Mouse (Mus musculus): Measurements from ENCODE around the gene Polr2m. TPM values are rescaled to one million over a fixed set of nuclear protein-coding genes. Genes with fewer than 3 reads are reported as not detected.

Gene Polr2m
- 422 and 444 TPM in 2 replicates for polyA plus RNA-seq (2014; fragmentation: Nextera tagmentation; extraction: Ambion mirVana)

DNA sequence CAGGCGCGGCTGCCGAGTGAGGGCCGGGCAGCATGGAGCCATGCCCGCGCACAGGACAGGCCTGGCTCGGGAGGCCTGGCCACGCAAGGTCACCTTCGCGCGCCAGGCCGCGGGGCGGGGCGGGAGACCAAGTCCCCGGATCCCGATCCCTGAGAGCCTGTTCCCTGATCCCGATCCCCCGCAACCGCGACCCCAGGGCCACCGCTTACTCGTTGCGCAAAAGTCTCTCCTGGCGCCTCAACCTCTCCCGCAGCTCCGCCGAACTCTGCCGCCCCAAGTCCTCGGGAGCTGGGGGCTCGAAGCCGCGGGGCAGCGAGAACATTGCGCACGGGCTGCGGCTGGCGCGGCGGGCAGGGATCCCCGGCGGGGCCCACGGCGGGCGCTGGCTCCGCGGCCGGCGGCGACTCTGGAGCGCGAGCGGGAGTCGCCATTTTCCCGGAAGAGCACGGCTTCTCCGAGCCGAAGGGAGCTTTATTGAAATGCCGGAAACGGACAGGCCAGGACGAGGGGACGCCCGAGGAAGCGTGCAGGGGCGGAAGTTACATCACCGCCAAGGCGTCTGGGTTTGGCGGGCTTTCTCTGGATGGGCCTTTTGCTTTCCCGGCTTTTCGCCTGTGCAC, at the start of gene Polr2m:
Polr2m (minus strand) TSS at position 461 of the 620 bp plus-strand sequence.
- Histone ChIP-seq H3K9me3 (ENCODE audit: control insufficient read depth, low read length) (no peaks in the 10 kb centered on the region), H3K36me3 (ENCODE audit: control insufficient read depth, insufficient read depth, low read length) (peaks cover 21% of the 10 kb centered on the region), H3K27me3 (ENCODE audit: control insufficient read depth, insufficient read depth, low read length) (no peaks in the 10 kb centered on the region), H3K4me2 (ENCODE audit: low read depth) (peak within 1 kb of the TSS; percentile 52), H3K27ac (ENCODE audit: low read depth, low read length) (peak within 1 kb of the TSS; percentile 70), H3K4me1 (ENCODE audit: control insufficient read depth, insufficient read depth, low read length) (no peaks in the 10 kb centered on the region), H3K4me3 (ENCODE audit: low read depth, low read length) (peak within 1 kb of the TSS; percentile 81), H3K9ac (ENCODE audit: low read length) (peak within 1 kb of the TSS; percentile 99)
- ATAC-seq (ENCODE audit: insufficient read depth, low FRiP score, low TSS enrichment) (peak; percentile 95), DNase-seq (ENCODE audit: low spot score) (peak; percentile 95)
- under 1% methylated on average over 70 of the region's 70 CpGs for WGBS

DNA sequence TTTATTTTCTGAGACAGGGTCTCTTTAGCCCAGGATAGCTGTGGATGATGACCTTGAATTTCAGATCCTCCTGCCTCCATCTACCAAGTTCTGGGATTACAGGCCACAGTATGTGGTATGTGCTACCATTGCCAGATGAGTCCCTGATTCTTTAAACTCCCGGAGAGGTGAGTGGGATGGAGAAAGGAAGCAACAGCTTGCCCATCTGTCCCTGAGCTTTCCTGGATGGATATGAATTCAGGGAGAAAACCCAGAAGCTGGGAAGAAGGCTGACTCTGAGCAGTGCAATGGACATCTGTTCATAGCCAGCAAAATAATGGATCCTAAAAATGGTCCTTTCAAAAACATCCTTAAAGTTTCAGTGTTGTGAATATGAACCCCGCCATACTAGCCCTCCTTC, 49.3 kb upstream of the Polr2m start:
- Histone ChIP-seq H3K9ac (ENCODE audit: low read length) (no peak overlapping the region), H3K4me3 (ENCODE audit: low read depth, low read length) (no peak overlapping the region), H3K4me2 (ENCODE audit: low read depth) (no peak overlapping the region), H3K27ac (ENCODE audit: low read depth, low read length) (no peak overlapping the region), H3K9me3 (ENCODE audit: control insufficient read depth, low read length) (no peaks in the 10 kb centered on the region; the same call in 1 of the 2 replicates), H3K36me3 (ENCODE audit: control insufficient read depth, insufficient read depth, low read length) (no peaks in the 10 kb centered on the region), H3K27me3 (ENCODE audit: control insufficient read depth, insufficient read depth, low read length) (no peaks in the 10 kb centered on the region), H3K4me1 (ENCODE audit: control insufficient read depth, insufficient read depth, low read length) (no peaks in the 10 kb centered on the region)
- ATAC-seq (ENCODE audit: insufficient read depth, low FRiP score, low TSS enrichment) = no peak
- no peak for DNase-seq (ENCODE audit: low spot score)
- WGBS = 92% methylated on average over 2 of the region's 2 CpGs

DNA sequence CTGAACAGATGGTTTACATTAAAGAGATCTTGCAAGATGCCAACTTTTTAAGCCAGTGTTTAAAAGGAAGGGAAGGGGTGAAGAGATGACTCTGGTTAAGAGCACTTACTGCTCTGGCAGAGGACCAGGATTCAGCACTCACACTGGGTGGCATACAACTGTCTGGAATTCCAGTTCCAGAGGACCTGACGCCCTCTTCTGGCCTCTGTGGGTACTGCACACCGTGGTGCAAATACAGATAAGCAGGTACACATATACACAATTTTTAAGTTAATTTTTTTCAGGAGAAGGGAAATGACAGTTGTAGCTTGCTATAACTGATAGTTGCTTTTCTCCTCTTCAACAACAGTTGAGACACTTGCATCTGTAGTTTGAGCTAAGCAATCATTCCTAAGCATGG, 44.2 kb upstream of the Polr2m start:
- Histone ChIP-seq H3K36me3 (ENCODE audit: control insufficient read depth, insufficient read depth, low read length) (no peaks in the 10 kb centered on the region), H3K4me2 (ENCODE audit: low read depth) (no peak overlapping the region), H3K4me3 (ENCODE audit: low read depth, low read length) (no peak overlapping the region), H3K27ac (ENCODE audit: low read depth, low read length) (no peak overlapping the region), H3K27me3 (ENCODE audit: control insufficient read depth, insufficient read depth, low read length) (no peaks in the 10 kb centered on the region), H3K9ac (ENCODE audit: low read length) (no peak overlapping the region), H3K9me3 (ENCODE audit: control insufficient read depth, low read length) (no peaks in the 10 kb centered on the region; the same call in 1 of the 2 replicates), H3K4me1 (ENCODE audit: control insufficient read depth, insufficient read depth, low read length) (no peaks in the 10 kb centered on the region)
- DNase-seq (ENCODE audit: low spot score) (no peak), ATAC-seq (ENCODE audit: insufficient read depth, low FRiP score, low TSS enrichment) (no peak)
- WGBS = 78% methylated on average over 2 of the region's 2 CpGs

DNA sequence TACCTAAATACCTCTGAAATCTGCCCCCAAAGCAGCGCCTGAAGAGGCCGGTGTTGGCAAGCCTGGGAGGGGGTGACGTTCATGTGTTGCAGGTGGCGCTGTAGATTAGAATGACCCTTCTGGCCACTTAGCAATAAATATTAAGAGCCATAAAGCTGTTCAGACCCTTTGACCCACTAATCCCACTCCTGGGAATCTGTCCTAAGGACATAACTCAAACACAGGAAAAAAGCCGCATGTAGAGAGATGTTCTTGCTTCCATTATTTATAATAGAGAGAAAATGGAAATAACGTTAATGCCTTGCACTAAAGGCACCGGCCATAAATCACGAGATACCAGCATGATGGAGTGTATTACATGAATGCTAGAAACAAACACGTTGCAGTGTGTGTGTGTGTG, 41.7 kb upstream of the Polr2m start:
- no peak overlapping the region for H3K4me2 ChIP-seq (ENCODE audit: low read depth)
- DNase-seq (ENCODE audit: low spot score) (peak; percentile 50), ATAC-seq (ENCODE audit: insufficient read depth, low FRiP score, low TSS enrichment) (no peak; the same call in 1 of the 2 replicates)
- no peak overlapping the region for H3K9ac ChIP-seq (ENCODE audit: low read length)
- no peak overlapping the region for H3K27ac ChIP-seq (ENCODE audit: low read depth, low read length)
- H3K4me3 ChIP-seq (ENCODE audit: low read depth, low read length) = no peak overlapping the region
- H3K27me3 ChIP-seq (ENCODE audit: control insufficient read depth, insufficient read depth, low read length) = no peaks in the 10 kb centered on the region
- H3K4me1 ChIP-seq (ENCODE audit: control insufficient read depth, insufficient read depth, low read length) = no peaks in the 10 kb centered on the region
- H3K9me3 ChIP-seq (ENCODE audit: control insufficient read depth, low read length) = no peaks in the 10 kb centered on the region; the same call in 1 of the 2 replicates
- H3K36me3 ChIP-seq (ENCODE audit: control insufficient read depth, insufficient read depth, low read length) = no peaks in the 10 kb centered on the region
- 28% methylated on average over 9 of the region's 9 CpGs for WGBS

DNA sequence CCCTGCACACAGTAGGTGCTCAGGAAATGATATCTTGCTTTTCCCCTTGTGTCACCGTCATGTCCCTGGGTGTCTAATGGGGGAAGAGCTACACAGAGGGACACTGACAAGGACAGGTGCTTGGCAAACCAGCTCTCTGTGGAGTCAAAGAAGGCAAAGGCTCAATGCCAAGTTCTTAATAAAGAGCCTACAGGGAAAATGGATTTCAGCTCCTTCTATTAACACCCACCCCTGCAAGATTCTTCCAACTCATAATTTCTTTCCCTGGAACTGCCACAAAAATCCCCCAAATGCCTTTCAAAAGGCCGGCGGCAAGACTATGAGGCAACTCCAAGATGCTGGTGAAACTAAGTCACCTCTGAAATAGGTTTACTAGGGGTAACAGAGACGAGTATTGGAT, 38.2 kb upstream of the Polr2m start:
- no peak overlapping the region for H3K27ac ChIP-seq (ENCODE audit: low read depth, low read length)
- H3K9ac ChIP-seq (ENCODE audit: low read length) = no peak overlapping the region
- WGBS = 87% methylated on average over 4 of the region's 4 CpGs
- H3K4me1 ChIP-seq (ENCODE audit: control insufficient read depth, insufficient read depth, low read length) = no peaks in the 10 kb centered on the region
- no peak overlapping the region for H3K4me3 ChIP-seq (ENCODE audit: low read depth, low read length)
- no peak overlapping the region for H3K4me2 ChIP-seq (ENCODE audit: low read depth)
- ATAC-seq (ENCODE audit: insufficient read depth, low FRiP score, low TSS enrichment) (no peak), DNase-seq (ENCODE audit: low spot score) (no peak)
- H3K36me3 ChIP-seq (ENCODE audit: control insufficient read depth, insufficient read depth, low read length) = no peaks in the 10 kb centered on the region
- no peaks in the 10 kb centered on the region for H3K27me3 ChIP-seq (ENCODE audit: control insufficient read depth, insufficient read depth, low read length)
- H3K9me3 ChIP-seq (ENCODE audit: control insufficient read depth, low read length) = no peaks in the 10 kb centered on the region

DNA sequence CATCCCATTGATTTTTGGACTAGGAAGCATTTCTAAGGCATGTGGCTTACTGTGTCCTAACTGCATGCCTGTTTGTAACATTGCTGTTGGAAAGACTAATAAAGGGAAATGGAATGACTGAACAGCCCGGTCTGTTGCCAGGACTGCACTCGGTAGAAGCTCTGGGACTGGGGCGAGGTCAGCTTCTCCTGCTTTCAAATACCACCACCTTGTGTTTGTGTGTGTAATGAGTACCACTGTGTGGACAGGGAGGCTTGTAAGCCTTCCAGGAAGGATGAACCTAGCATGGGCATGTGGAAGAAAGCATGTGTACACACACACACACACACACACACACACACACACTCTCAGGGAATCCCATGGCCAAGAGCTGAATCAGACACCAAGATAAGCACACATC, 34.1 kb upstream of the Polr2m start:
- Histone ChIP-seq H3K27me3 (ENCODE audit: control insufficient read depth, insufficient read depth, low read length) (no peaks in the 10 kb centered on the region), H3K4me2 (ENCODE audit: low read depth) (no peak overlapping the region), H3K9me3 (ENCODE audit: control insufficient read depth, low read length) (no peaks in the 10 kb centered on the region), H3K4me3 (ENCODE audit: low read depth, low read length) (no peak overlapping the region), H3K36me3 (ENCODE audit: control insufficient read depth, insufficient read depth, low read length) (no peaks in the 10 kb centered on the region), H3K27ac (ENCODE audit: low read depth, low read length) (no peak overlapping the region), H3K4me1 (ENCODE audit: control insufficient read depth, insufficient read depth, low read length) (no peaks in the 10 kb centered on the region), H3K9ac (ENCODE audit: low read length) (no peak overlapping the region)
- DNase-seq (ENCODE audit: low spot score) = no peak
- no peak for ATAC-seq (ENCODE audit: insufficient read depth, low FRiP score, low TSS enrichment)
- 70% methylated on average over 3 of the region's 3 CpGs for WGBS

DNA sequence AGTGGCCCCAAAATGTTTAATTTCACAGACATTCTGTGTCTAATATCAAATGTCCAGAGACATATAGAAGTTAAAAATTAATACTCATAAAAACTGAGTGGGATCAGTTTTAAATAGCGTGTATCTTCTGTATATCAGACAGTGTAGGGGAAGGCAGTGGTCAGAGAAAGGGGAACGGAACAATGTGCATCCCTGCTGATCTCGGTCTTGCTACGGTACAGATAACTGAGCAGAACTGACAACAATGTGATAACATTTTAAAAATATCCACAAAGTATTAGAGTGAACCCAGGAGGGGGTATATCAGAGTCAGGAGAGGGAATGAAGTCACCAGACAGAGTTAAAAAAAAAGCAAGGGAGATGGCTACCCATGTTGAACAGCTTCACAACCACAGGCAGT, 31.8 kb upstream of the Polr2m start:
- 91% methylated on average over 4 of the region's 4 CpGs for WGBS
- H3K27me3 ChIP-seq (ENCODE audit: control insufficient read depth, insufficient read depth, low read length) = no peaks in the 10 kb centered on the region
- ATAC-seq (ENCODE audit: insufficient read depth, low FRiP score, low TSS enrichment) = no peak
- H3K4me1 ChIP-seq (ENCODE audit: control insufficient read depth, insufficient read depth, low read length) = no peaks in the 10 kb centered on the region
- H3K9me3 ChIP-seq (ENCODE audit: control insufficient read depth, low read length) = no peaks in the 10 kb centered on the region
- no peak overlapping the region for H3K4me3 ChIP-seq (ENCODE audit: low read depth, low read length)
- H3K36me3 ChIP-seq (ENCODE audit: control insufficient read depth, insufficient read depth, low read length) = no peaks in the 10 kb centered on the region
- DNase-seq (ENCODE audit: low spot score) = no peak
- H3K9ac ChIP-seq (ENCODE audit: low read length) = no peak overlapping the region
- no peak overlapping the region for H3K27ac ChIP-seq (ENCODE audit: low read depth, low read length)
- H3K4me2 ChIP-seq (ENCODE audit: low read depth) = no peak overlapping the region

DNA sequence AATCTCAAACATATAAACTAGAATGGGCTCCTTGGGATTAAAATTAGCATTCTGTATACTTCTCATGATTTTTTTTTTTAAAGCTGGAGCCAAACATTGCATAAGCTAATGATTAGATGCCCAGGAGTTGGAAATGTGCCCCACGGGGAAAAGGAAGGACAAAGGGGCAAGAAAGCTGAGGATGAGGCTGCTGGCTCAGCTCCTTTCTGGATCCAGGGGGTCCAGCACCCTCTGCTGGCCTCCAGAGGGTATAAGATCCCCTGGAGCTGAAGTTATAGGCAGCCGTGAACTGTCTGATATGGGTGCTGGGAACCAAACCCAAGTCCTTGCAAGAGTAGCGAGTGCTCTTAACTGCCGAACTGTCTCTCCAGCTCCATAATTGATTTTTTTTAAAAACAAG, 30.1 kb upstream of the Polr2m start:
- DNase-seq (ENCODE audit: low spot score) (no peak), ATAC-seq (ENCODE audit: insufficient read depth, low FRiP score, low TSS enrichment) (no peak)
- Histone ChIP-seq H3K27me3 (ENCODE audit: control insufficient read depth, insufficient read depth, low read length) (no peaks in the 10 kb centered on the region), H3K9me3 (ENCODE audit: control insufficient read depth, low read length) (no peaks in the 10 kb centered on the region), H3K36me3 (ENCODE audit: control insufficient read depth, insufficient read depth, low read length) (no peaks in the 10 kb centered on the region), H3K9ac (ENCODE audit: low read length) (no peak overlapping the region), H3K4me3 (ENCODE audit: low read depth, low read length) (no peak overlapping the region), H3K4me2 (ENCODE audit: low read depth) (no peak overlapping the region), H3K4me1 (ENCODE audit: control insufficient read depth, insufficient read depth, low read length) (no peaks in the 10 kb centered on the region), H3K27ac (ENCODE audit: low read depth, low read length) (no peak overlapping the region)
- WGBS = 91% methylated on average over 4 of the region's 4 CpGs

DNA sequence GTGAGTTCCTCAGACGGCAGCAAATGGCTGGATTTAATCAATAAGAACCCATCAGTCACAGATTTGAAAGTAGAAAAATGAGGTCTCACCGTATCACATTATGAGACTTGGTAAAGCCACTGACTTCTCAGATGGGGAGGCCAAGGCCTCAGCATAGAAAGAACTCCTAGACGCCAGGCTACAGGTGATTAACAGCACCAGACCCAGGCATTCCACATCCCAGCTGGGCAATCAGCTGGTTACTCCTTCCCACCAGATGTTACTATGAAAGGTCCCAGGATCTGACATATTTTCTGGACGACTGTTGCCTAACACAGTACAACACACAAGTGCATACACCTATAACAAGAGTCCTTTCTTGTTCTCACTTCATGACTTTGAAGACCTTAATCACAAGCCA, 27.8 kb upstream of the Polr2m start:
- no peak overlapping the region for H3K27ac ChIP-seq (ENCODE audit: low read depth, low read length)
- H3K27me3 ChIP-seq (ENCODE audit: control insufficient read depth, insufficient read depth, low read length) = no peaks in the 10 kb centered on the region
- no peaks in the 10 kb centered on the region for H3K4me1 ChIP-seq (ENCODE audit: control insufficient read depth, insufficient read depth, low read length)
- H3K4me3 ChIP-seq (ENCODE audit: low read depth, low read length) = no peak overlapping the region
- H3K4me2 ChIP-seq (ENCODE audit: low read depth) = no peak overlapping the region
- no peaks in the 10 kb centered on the region for H3K9me3 ChIP-seq (ENCODE audit: control insufficient read depth, low read length)
- H3K36me3 ChIP-seq (ENCODE audit: control insufficient read depth, insufficient read depth, low read length) = no peaks in the 10 kb centered on the region
- H3K9ac ChIP-seq (ENCODE audit: low read length) = no peak overlapping the region
- no peak for ATAC-seq (ENCODE audit: insufficient read depth, low FRiP score, low TSS enrichment)
- DNase-seq (ENCODE audit: low spot score) = no peak
- WGBS = 62% methylated on average over 4 of the region's 4 CpGs

All from neural tube, embryonic 11.5 days (tissue).